Mouse (Mus musculus) Patski (cell line): ENCODE measurements around the gene Med12l. TPM values are rescaled to one million over a fixed set of nuclear protein-coding genes. Genes with fewer than 3 reads are reported as not detected.
A peak's percentile ranks its signal among the peaks of the same experiment; 100 is the strongest.

ENCODE experiments used
- ATAC-seq: fragments of 100-300 bp; one replicate; pipeline ENCODE4 v1.8.0; 2021
- CTCF ChIA-PET: fragments of 350-600 bp; sonication (Branson Sonifier 250); formaldehyde crosslinking; loops from one replicate; lab custom pipeline; 2022; ENCODE audit warnings: inconsistent platforms; lab: Charles Lee
- POLR2A ChIA-PET: fragments of 350-600 bp; sonication (Branson Sonifier 250); formaldehyde crosslinking; loops from one replicate; lab custom pipeline; 2022; ENCODE audit warnings: antibody characterized with exemption, inconsistent platforms; lab: Charles Lee
- DNase-seq: peaks from one replicate; pipeline ENCODE4 v3.0.0-alpha.2; 2011; ENCODE audit warnings: low read depth, low spot score
- H3K27me3 ChIP-seq: fragments of 371-371 bp; one replicate; pipeline ENCODE4 v1.5.1; 2021
- CTCF ChIP-seq: fragments of 100-300 bp; IDR thresholded peaks from one replicate; pipeline ENCODE4 v1.5.1; 2021
- in situ Hi-C: fragments of 300-500 bp; cut with MboI; formaldehyde crosslinking; loops from 3 replicates; pipeline ENCODE4 v1.11.1; 2018; ENCODE audit warnings: low pct_unique_long_range_greater_than_20kb, mixed read lengths
- polyA plus RNA-seq: library from polyadenylated mRNA; unstranded; gene quantifications from one replicate; pipeline ENCODE4 v1.2.3, GENCODE M21; 2021

The Med12l gene
- polyA plus RNA-seq, 1 experiment from 2014 or later: 7.6 TPM

GRCm38 (mm10) chr3:59211784-59212183 lies 206.2 kb downstream of the Med12l start:
- DNase-seq: no peak
- POLR2A ChIA-PET: no interaction called here
- CTCF ChIA-PET: interaction anchor here (0.6 to 1.4 kb wide), 4 partner anchors 13 to 134 kb away, joined by 3 to 5 read pairs (median 4); no protein-coding TSS in a partner anchor
- TF ChIP-seq CTCF: no peak
- in situ Hi-C loops: no loop called here
- H3K27me3 ChIP-seq: no peaks in the 10 kb centered on the region
- ATAC-seq: no peak

- TF ChIP-seq CTCF: no peak
- CTCF ChIA-PET: interaction anchor here (0.6 to 1.9 kb wide), 4 partner anchors 11 to 109 kb away, joined by 3 to 4 read pairs (median 4); no protein-coding TSS in a partner anchor
- no peaks in the 10 kb centered on the region for H3K27me3 ChIP-seq
- in situ Hi-C loops: no loop called here
- ATAC-seq (no peak), DNase-seq (no peak)
- POLR2A ChIA-PET: no interaction called here
Measured at GRCm38 (mm10) chr3:59212404-59212803, 206.8 kb downstream of the Med12l start.

GRCm38 (mm10) chr3:59217211-59217610 lies 211.6 kb downstream of the Med12l start:
- ATAC-seq: no peak
- H3K27me3 ChIP-seq: no peaks in the 10 kb centered on the region
- no peak for TF ChIP-seq CTCF
- in situ Hi-C loops: no loop called here
- no peak for DNase-seq
- POLR2A ChIA-PET: no interaction called here
- CTCF ChIA-PET: no interaction called here

- DNase-seq: no peak
- CTCF ChIA-PET: no interaction called here
- ATAC-seq: peak; percentile 21
- no peak for TF ChIP-seq CTCF
- in situ Hi-C loops: no loop called here
- H3K27me3 ChIP-seq: no peaks in the 10 kb centered on the region
- POLR2A ChIA-PET: no interaction called here
Measured at GRCm38 (mm10) chr3:59219326-59219725, 213.7 kb downstream of the Med12l start.

- CTCF ChIA-PET: interaction anchor here (1.0 to 2.5 kb wide), 8 partner anchors 9 to 102 kb away, joined by 3 to 9 read pairs (median 3); no protein-coding TSS in a partner anchor
- ATAC-seq (no peak), DNase-seq (no peak)
- H3K27me3 ChIP-seq: no peaks in the 10 kb centered on the region
- in situ Hi-C loops: no loop called here
- TF ChIP-seq CTCF: no peak
- POLR2A ChIA-PET: interaction anchor here (1.6 kb wide), 1 partner anchor 18 kb away, joined by 3 read pairs; no protein-coding TSS in a partner anchor
Measured at GRCm38 (mm10) chr3:59222303-59222702, 216.7 kb downstream of the Med12l start.

GRCm38 (mm10) chr3:59225411-59225810 lies 219.8 kb downstream of the Med12l start:
- ChIA-PET POLR2A (no interaction called here), CTCF (interaction anchor here (1.6 to 2.0 kb wide), 2 partner anchors 14 to 105 kb away, joined by 5 to 6 read pairs; no protein-coding TSS in a partner anchor)
- ATAC-seq (no peak), DNase-seq (no peak)
- H3K27me3 ChIP-seq: no peaks in the 10 kb centered on the region
- in situ Hi-C loops: no loop called here
- TF ChIP-seq CTCF: no peak

GRCm38 (mm10) chr3:59227696-59228095 lies 222.1 kb downstream of the Med12l start:
- H3K27me3 ChIP-seq: no peaks in the 10 kb centered on the region
- DNase-seq (no peak), ATAC-seq (no peak)
- ChIA-PET POLR2A (no interaction called here), CTCF (no interaction called here)
- TF ChIP-seq CTCF: no peak
- in situ Hi-C loops: no loop called here

GRCm38 (mm10) chr3:59228730-59229551 lies 223.3 kb downstream of the Med12l start:
- ATAC-seq: no peak

GRCm38 (mm10) chr3:59230912-59231311 lies 225.3 kb downstream of the Med12l start:
- TF ChIP-seq CTCF: no peak
- H3K27me3 ChIP-seq: no peaks in the 10 kb centered on the region
- in situ Hi-C loops: no loop called here
- POLR2A ChIA-PET: no interaction called here
- CTCF ChIA-PET: interaction anchor here (1.0 kb wide), 1 partner anchor 110 kb away, joined by 3 read pairs; no protein-coding TSS in a partner anchor
- DNase-seq (no peak), ATAC-seq (no peak)

More at GRCm38 (mm10) chr3:59228730-59229551, 223.3 kb downstream of the Med12l start:
- in situ Hi-C loops: no loop called here
- H3K27me3 ChIP-seq: no peaks in the 10 kb centered on the region
- CTCF ChIA-PET: no interaction called here
- POLR2A ChIA-PET: no interaction called here
- no peak for TF ChIP-seq CTCF
- no peak for DNase-seq

GRCm38 (mm10) chr3:59234878-59235277 lies 229.3 kb downstream of the Med12l start:
- in situ Hi-C loops: no loop called here
- CTCF ChIA-PET: interaction anchor here (1.2 to 2.1 kb wide), 2 partner anchors 8 to 13 kb away, joined by 4 to 9 read pairs; no protein-coding TSS in a partner anchor

GRCm38 (mm10) chr3:59243384-59243783 lies 237.8 kb downstream of the Med12l start:
- TF ChIP-seq CTCF: no peak
- ChIA-PET POLR2A (no interaction called here), CTCF (interaction anchor here (0.9 to 2.1 kb wide), 5 partner anchors 9 to 24 kb away, joined by 4 to 5 read pairs (median 4); no protein-coding TSS in a partner anchor)
- H3K27me3 ChIP-seq: no peaks in the 10 kb centered on the region
- no peak for DNase-seq
- ATAC-seq: no peak
- in situ Hi-C loops: no loop called here

More at GRCm38 (mm10) chr3:59234878-59235277, 229.3 kb downstream of the Med12l start:
- ATAC-seq: no peak
- TF ChIP-seq CTCF: no peak
- no peaks in the 10 kb centered on the region for H3K27me3 ChIP-seq
- POLR2A ChIA-PET: no interaction called here
- no peak for DNase-seq
